Mouse (Mus musculus): ENCODE data around the gene Neurl1b. TPM values are rescaled to one million over a fixed set of nuclear protein-coding genes. Genes with fewer than 3 reads are reported as not detected.

Gene Neurl1b
- not detected in 2 replicates for polyA plus RNA-seq (2012)

DNA sequence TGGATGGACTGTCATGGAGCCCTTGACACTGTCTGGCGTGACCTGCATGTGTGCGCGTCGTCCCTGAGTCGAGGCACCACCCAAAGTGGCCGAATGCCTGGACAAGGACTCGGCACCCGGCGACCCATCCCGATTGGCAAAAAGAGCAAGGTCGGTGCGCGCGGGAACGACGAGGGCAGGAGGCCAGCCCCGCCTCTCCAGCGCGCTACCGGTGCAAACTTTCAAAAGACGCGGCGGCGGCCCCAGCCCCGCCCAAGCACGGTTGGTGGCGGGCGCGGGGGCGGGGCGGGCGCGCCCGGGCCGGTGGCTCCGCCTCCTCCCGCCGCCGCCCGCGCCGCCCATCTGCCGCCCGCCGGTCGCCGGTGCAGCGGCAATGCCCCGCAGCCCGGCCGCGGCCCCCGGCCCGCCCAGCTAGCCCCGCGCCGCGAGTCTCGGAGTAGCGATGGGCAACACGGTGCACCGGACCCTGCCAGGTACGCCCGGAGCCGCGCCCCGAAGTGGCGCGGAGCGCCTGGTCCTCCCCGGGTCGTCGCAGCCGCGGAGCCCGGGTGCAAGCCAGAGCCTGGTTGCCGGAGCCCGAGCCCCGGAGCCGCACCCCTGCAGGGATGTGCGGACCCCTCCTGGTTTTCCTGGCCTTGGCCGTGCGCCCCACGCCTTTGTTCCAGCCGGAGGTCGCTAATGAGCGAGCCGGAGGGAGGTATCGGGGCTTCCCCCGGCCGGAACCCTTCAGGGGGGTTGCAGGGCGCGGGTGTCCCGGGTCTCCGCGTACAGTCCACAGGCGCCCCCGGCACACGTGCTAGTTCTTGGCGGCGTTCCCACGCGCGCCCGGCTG lies at the start of gene Neurl1b:
Gene Neurl1b, plus strand, starts transcription at position 307 of the 832 bp plus-strand sequence.
- no peak for TF ChIP-seq GATA1 (IDR thresholded peaks at IDR 0.05; ENCODE audit: low read length)

DNA sequence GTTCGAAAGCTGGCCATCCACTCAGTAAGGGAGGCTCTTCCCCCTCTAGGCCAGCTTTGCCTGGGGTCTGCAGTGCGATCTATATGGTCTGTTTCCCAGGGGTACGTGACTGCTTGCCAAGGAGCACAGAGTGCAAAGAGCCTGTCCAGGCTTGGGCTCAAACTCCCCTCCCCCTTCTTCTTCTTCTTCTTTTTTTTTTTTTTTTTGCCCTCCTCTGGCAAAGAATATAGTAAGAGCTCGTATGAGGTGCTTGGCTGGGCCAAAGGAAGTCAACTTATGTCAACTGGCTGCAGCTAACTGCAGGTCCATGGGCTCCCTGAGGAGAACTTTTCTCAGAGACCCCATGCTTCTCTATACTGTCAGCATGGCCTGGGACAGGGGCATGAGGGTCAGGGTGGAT lies 47.8 kb upstream of the Neurl1b start:
- TF ChIP-seq GATA1 (IDR thresholded peaks at IDR 0.05; ENCODE audit: low read length), result no peak

DNA sequence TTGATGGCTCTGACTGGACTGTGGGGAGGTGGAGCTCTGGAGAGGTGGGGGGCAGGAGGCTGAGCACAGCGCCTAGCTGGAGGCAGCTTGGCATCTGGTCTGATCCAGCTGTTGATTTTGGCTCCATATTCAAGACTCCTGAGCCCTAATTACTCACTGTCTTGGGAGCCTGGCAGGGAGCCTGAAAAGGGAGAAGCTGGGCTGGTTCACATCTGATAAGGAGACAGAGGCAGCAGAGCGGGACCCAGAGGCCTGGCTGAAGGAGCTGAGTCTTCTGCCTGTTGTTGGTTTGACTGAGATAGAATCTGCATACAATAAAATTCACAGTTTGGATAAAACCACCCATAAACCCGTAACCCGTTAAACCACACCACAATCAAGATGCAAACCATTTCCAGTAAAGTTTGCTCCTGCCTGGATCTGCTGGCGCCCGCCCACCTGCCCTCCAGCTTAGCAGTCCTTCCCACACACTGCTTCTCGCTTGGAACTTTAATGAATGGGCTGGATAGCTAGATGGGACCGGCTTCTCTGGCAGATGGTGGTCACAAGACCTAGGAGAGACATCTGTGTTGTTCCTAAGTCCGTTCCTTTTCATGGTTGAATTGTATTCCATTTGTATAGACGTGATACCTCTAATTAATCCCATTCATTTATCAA lies 46.2 kb upstream of the Neurl1b start:
- no peak for TF ChIP-seq GATA1 (IDR thresholded peaks at IDR 0.05; ENCODE audit: low read length)

DNA sequence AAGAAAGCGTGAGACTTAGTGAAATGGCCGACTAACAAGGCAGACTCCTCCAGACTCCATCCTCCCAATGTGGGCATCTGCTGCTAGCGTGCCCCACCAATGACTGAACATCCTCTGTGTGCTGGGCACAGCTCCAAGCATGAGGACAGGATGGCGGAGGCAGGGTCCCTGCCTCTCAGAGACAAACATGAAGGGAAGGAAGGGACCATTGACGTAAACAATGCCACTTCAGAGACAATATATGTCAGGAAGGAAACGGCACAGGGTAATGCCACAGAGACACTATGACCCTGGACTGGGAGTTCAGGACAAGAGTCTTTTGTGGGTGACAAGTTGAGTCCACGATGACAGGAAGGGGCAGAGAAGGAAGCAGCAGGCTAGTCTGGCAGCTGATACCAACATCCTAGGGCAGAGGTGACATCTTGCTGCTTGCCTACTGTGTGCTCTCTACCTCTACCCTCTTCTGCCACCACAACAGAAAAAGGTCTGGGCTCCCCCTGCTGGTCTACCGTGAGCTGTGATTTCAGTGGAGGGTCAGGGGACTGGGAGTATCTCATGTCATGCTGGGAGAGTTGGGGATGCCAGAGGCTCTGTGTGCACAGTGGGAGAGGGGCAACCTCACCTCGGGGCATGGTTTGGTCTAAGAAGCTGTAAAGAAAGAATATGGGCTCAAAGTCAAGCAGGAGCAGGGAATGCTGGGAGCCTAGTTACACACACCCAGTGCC lies 43.9 kb upstream of the Neurl1b start:
- TF ChIP-seq GATA1 (IDR thresholded peaks at IDR 0.05; ENCODE audit: low read length), result no peak

DNA sequence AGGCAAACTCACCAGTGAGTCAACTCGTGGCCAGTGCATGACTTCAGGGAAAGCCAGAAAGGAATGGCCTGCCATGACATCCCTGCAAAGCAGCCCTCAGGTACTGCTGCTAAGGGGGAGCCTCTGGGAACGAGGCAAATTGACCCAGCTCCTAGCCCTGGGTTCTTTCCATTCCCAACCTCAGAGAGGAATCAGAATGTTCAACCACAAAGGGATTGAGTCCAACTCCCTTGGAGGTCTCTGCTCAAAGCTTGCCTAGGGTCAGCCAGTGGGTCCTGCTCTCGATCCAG lies 43.4 kb upstream of the Neurl1b start:
- no peak for TF ChIP-seq GATA1 (IDR thresholded peaks at IDR 0.05; ENCODE audit: low read length)

DNA sequence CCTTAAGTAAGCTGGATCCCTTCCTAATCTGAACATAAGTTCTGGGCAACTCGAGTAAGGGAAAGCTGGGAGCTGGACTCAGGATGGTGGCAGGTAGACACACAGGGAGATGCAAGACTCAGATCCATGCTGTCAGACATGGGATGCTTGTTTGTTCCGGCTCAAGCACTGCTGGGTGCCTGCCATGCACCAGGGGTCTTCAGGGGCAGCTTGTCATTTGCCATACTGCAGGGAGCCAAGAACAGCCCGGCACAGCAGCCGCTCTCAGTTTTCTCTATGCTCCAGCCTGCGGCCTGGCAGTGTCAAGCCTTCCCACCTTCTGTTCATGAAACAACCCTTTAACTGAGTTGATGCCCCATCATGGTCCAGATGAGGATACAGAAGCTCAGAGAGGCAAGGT lies 41.4 kb upstream of the Neurl1b start:
- no peak for TF ChIP-seq GATA1 (IDR thresholded peaks at IDR 0.05; ENCODE audit: low read length)

DNA sequence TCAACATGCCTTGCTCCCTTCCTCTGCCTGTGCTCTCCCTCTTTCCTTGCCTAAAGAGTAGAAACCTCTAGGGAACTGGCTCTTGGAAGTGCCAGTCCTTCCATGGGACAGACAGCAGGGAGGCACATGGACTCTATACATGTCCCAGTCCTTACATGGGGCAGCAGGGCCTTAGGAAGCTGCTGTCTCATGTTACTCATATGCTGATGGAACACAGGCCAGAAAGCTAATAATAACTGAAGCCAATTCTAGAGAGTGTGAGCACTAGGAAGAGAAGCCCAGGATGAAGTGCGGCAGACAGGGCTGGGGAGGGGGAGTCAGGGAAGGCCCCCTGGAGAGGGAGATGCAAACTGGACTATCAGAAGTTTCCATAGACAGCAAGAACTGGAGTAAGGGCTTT lies 38.2 kb upstream of the Neurl1b start:
- TF ChIP-seq GATA1 (IDR thresholded peaks at IDR 0.05; ENCODE audit: low read length), result no peak

DNA sequence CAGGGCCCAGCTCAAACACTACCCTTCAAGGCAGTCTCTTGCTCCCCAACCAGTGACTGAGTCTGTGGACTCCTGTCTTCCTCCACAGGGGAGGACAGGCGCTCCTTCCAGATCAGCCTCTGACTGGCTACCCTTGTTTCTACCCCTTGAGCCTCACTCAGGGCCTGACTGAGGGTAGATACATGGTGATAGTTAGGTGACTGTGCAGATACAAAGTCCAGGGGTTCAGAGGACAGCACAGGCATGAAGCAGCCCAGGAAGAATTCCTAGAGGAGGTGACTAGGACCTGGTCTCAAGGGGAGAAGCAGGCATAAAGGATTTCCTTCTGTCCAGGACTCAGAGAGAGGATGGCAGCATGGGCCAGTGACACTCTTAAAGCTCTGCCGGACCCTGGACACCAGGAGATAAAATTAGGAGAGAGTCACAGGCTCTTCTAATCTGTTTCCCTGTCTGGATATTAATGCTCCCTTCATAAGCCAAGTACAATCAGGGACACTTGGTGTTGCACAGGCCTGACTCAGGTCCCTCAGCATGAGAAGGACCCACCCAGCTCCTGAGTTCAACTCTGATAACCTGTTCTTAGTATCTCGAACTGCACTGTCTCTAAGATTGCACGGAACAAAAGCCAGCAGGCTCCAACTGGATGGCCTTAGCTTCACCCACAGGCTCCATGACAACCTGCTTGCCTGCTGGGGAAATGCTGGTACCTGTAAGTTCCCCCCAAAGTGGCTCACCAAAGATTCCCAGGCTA lies 37.5 kb upstream of the Neurl1b start:
- TF ChIP-seq GATA1 (IDR thresholded peaks at IDR 0.05; ENCODE audit: low read length), result no peak

DNA sequence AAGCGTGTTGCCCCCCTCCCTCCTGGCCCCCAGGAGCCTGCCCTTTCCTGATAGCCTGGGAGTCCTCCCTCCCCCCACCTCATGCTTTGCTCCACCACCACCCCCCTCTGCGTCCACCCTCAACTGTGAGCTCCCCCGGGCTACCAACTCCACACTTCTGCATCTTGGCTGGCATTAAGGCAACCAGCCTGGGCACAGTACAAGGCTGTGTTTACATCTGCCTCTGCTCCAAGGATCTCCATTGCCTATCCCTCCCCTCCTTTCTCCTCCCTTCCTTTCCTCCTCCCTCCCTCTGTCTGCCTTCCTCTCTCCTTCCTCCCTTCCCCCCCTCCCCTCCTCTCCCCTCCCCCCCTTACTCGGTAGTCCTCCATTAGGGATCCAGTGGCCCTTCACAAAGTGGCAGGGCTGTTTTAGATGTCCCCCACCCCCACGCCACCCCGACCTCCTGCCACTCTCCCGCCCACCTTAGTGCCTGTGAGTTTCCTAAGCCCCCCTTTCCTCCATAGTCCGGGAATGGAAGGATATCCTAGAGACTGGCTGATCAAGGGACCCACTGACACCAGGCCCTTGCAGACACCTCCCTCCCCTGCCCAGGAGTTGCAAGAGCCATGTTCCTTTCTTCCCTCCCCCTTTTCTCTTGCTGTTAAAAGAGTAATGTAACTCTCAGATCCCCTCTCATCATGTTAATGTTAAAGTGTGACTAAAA lies 34.2 kb upstream of the Neurl1b start:
- TF ChIP-seq GATA1 (IDR thresholded peaks at IDR 0.05; ENCODE audit: low read length), result no peak

DNA sequence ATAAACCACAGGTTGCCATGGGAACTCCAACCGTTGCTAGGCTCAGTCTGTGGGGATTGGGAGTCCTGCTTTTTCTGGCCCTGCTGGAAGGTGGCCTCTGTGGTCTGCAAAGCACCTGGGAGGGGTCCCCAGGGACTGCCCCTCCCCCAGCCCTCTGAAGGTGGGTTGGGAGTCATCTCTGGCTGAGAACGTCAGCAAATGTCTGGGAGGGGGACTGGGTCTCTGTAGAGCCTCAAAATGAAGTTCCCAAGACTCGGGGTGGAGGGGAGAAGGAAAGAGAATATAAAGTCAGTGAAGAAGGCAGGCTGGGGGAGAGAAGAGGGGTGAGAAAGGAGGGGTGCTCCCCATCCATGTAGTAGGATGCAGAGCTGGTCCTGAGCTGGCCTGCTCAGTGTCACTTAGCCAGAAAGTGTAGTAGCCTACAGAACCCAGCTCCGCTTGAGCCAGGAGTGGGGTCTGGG lies 33.6 kb upstream of the Neurl1b start:
- TF ChIP-seq GATA1 (IDR thresholded peaks at IDR 0.05; ENCODE audit: low read length), result no peak

DNA sequence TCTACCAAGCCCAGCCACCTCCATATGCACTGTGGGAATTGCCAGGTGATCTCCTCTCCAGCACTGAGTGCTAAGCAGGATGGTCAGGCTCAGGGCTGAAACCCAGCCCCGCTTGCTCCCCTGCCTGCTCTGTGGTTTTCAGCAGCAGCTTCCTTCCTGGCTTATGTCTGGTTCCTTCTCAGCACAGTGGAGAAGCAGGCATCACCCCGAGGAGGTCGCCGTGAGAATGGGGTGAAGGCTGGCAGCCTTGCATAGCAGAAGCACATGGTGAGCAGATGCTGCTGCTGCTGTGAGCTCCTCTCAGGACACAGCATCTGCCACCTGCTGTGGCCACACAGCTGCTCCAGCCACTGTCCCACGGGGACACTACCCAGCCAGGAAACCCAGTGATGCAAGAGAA lies 33.0 kb upstream of the Neurl1b start:
- no peak for TF ChIP-seq GATA1 (IDR thresholded peaks at IDR 0.05; ENCODE audit: low read length)

DNA sequence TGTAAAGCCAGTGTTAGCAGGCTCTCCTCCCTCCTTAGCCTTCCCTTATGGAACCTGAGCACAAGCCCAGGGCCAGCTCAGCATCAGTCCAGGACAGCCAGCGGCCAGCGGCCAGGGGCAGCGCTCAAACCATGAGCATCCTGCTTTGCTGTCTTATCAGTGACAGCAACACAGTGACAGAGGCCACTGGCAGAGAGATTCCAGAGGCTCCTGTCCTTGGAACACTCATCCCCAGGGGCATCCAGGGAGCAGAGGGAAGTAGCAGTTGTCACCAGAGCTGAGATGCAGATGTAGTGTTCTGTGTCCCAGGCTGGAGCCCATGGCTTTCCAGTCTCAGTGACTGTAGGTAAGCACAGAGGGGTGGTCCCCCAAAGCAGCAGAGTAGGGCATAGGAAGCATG lies 32.5 kb upstream of the Neurl1b start:
- TF ChIP-seq GATA1 (IDR thresholded peaks at IDR 0.05; ENCODE audit: low read length), result no peak

DNA sequence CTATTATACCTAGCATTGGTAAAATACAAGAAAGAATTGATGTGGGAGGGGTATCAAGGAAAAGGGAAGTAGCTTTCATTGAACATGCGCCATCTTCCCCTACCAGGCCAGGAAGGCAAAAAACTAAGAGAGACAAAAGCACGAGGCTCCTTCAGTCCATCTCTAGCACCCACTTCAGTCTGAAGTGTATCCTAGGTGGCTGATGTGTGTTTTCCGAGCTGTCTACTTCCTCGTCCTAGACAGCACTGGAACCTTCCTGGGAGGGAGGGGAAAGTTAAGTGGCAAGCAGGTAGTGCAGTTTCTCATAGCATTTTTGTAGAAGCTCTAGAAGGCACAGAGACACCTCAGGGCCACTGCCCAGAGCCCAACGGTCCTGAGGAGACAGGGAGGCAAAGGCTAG lies 31.9 kb upstream of the Neurl1b start:
- no peak for TF ChIP-seq GATA1 (IDR thresholded peaks at IDR 0.05; ENCODE audit: low read length)

DNA sequence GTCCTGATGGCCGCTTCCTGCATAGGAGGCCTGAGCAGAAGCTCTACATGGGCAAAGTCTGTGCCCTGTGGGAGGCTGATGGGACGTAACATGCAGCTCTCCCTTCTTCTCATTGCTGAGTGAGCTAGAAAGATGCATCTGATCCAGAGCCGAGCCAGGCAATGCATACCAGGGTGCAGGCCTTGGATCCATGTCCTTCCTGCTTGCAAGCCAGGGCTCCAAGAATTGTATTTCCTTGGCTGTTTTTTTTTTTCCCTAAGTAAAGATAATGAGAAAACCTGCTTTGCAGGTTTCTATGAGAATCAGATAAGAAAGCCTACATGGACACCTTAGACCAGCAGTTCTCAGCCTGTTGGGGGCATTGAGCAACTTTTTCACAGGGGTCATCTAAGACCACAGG lies 30.5 kb upstream of the Neurl1b start:
- TF ChIP-seq GATA1 (IDR thresholded peaks at IDR 0.05; ENCODE audit: low read length), result no peak

All from G1E-ER4 (cell line).